In the genomic region with DNA sequence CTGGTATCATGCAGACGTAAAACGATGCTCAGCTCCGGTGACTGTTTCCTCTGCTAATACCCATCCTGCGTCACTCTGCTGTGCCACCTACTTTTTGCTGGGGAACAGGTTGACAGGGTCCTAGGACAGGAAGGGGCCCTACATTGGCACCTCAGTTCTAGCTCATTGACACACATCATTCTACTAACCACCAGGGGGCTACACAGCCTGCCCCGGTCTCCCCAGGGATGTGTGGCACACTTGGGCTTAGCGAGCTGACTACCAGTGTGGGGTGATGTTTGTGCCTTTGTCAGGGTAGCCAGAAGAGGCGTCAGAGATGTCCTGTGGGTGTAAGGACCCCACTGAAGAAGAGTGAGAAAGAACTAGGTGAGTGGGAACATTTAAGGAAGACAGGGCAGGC, we compare ENCODE assay signal across 13 mouse cellular contexts. TPM values are rescaled to one million over a fixed set of nuclear protein-coding genes. Genes with fewer than 3 reads are reported as not detected.
DNase-seq lines count a peak whose midpoint lies in the region; TF ChIP-seq lines count a peak whose summit lies in the region.
"Had no signal": no experiment of that assay in that cellular context is flagged by ENCODE, and none has a peak within 500 bp of the region (broad histone marks: within the 10 kb centered on the region; RNA-seq: fewer than 3 reads in every experiment).

No protein-coding gene starts in this region.

- intact Hi-C loops in left cerebral cortex, adult 2 months (cut with DNase I) = no loop called here

- H3K27ac ChIP-seq in left cerebral cortex, adult 2 months = peak overlapping the region; percentile 50; the same call in 1 of the 2 replicates
- H3K27ac ChIP-seq: embryonic facial prominence, embryonic 13.5 days; heart, embryonic 13.5 days; hindbrain, embryonic 14.5 days had no signal

- no peak overlapping the region for H3K4me3 ChIP-seq in left cerebral cortex, adult 2 months
- H3K4me3 ChIP-seq: embryonic facial prominence, embryonic 13.5 days had no signal

- TF ChIP-seq CTCF in left cerebral cortex, adult 2 months (IDR thresholded peaks at IDR 0.05) = peak; percentile 2

- DNase-seq in left cerebral cortex, adult 2 months (ENCODE audit: extremely low spot score in 1 of 2, low spot score in 2 of 2) = no peak
- DNase-seq in left cerebral cortex, adult 8-10 months (ENCODE audit: low spot score in 2 of 2) = no peak
- DNase-seq in thymus, postnatal 14 days = peak; percentile 21
- no peak for DNase-seq in thymus, adult 18-20 months
- DNase-seq in ZHBTc4 (ENCODE audit: low read depth, low spot score) = peak; percentile 47
- no peak for DNase-seq in urinary bladder, postnatal 14 days (ENCODE audit: low spot score)
- no peak for DNase-seq in frontal cortex, postnatal 14 days (ENCODE audit: low spot score in 2 of 2)
- DNase-seq: adrenal gland, postnatal 25 days; cerebellum, adult 9-11 months; kidney, postnatal 14 days had no signal

RNA-seq across cellular contexts. Expression of a gene that starts 56.5 kb away (rescaled TPM):
- total RNA-seq in left cerebral cortex, adult 2 months (2021) = 100 to 1,000 TPM; 208 to 213 TPM
- 100 to 1,000 TPM; 191 to 234 (median 206) TPM for total RNA-seq in left cerebral cortex, adult 8-10 months (2022)

Comparison
In these comparisons a context has a peak if more than half of its experiments do, and no peak if none do; other contexts are left out.
1. DNase-seq: peak in thymus, postnatal 14 days (single experiment) and ZHBTc4 (single experiment); none in left cerebral cortex, adult 2 months (0 of 2), left cerebral cortex, adult 8-10 months (0 of 2), thymus, adult 18-20 months (0 of 2), urinary bladder, postnatal 14 days (single experiment) and frontal cortex, postnatal 14 days (0 of 2).